Mouse (Mus musculus): ENCODE results near the gene Aup1.

- TF ChIP-seq POLR2A (IDR thresholded peaks at IDR 0.05; ENCODE audit: control insufficient read depth, low read depth, low read length) (no peak), CTCF (IDR thresholded peaks at IDR 0.05; ENCODE audit: control insufficient read depth, insufficient read depth, insufficient replicate concordance, low read depth, low read length) (no peak)
These were observed 44.1 kb downstream of the Aup1 start for GRCm38 (mm10) chr6:83098411-83098810.
